ENCODE assay signal across 16 mouse cellular contexts in the genomic region with DNA sequence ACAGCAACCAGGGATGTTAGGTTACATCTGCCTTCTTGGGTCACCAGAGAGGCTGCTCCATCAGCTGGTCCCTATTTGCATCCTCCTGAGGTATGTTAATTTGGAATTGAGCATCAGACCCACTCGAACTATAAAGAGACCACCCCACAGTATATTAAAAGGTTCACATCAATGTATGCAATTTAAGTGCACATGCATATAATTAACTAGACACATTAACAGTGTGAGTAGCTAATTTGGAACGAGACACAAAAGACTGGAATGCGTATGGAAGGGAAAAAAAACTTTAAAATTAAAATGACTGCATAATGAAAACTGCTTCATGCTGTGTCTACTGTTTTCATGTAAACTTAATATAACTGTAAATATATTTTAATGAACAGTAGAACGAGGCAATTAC.
"Had no signal": no experiment of that assay in that cellular context is flagged by ENCODE, and none has a peak within 500 bp of the region (broad histone marks: within the 10 kb centered on the region; RNA-seq: fewer than 3 reads in every experiment).

No protein-coding gene starts in this region.

- H3K4me2 ChIP-seq: kidney, embryonic 15.5 days; liver, embryonic 13.5 days; lung, embryonic 15.5 days; midbrain, embryonic 15.5 days had no signal

- H3K9ac ChIP-seq: kidney, embryonic 15.5 days; liver, embryonic 13.5 days; liver, postnatal 0 days; lung, embryonic 15.5 days; midbrain, embryonic 15.5 days had no signal

- H3K36me3 ChIP-seq: kidney, embryonic 15.5 days; liver, embryonic 13.5 days; lung, embryonic 15.5 days; midbrain, embryonic 15.5 days had no signal

- H3K4me1 ChIP-seq: kidney, embryonic 15.5 days; liver, embryonic 13.5 days; lung, embryonic 15.5 days had no signal

- DNase-seq: kidney, adult 18-20 months; kidney, postnatal 14 days; liver; liver, embryonic 13.5 days; liver, postnatal 0 days; lung, postnatal 14 days; retina, postnatal 1 day; right cerebral cortex, postnatal 4 days; spleen, adult 18-20 months; thymus, adult 18-20 months; thymus, postnatal 14 days had no signal

- H3K9me3 ChIP-seq: kidney, embryonic 15.5 days; liver, embryonic 13.5 days; lung, embryonic 15.5 days; midbrain, embryonic 15.5 days had no signal

- H3K27me3 ChIP-seq: kidney, embryonic 15.5 days; liver, embryonic 13.5 days; lung, embryonic 15.5 days; midbrain, embryonic 15.5 days had no signal

- H3K27ac ChIP-seq: kidney, embryonic 15.5 days; left cerebral cortex, adult 2 months; liver, embryonic 13.5 days; lung, embryonic 15.5 days; macrophage; midbrain, embryonic 15.5 days had no signal

- H3K4me3 ChIP-seq: kidney, embryonic 15.5 days; left cerebral cortex, adult 2 months; liver, embryonic 13.5 days; lung, embryonic 15.5 days; midbrain, embryonic 15.5 days had no signal

- ATAC-seq: liver, postnatal 0 days; midbrain, embryonic 15.5 days had no signal
